Mouse (Mus musculus): Measurements from ENCODE around the gene Acot5.
A peak's percentile ranks its signal among the peaks of the same experiment; 100 is the strongest.
"Not testable (repeated sequence)": the region's sequence is repeated elsewhere in the genome, so short reads cannot be mapped to it uniquely, and the experiment has no call there.

The Acot5 gene

DNA sequence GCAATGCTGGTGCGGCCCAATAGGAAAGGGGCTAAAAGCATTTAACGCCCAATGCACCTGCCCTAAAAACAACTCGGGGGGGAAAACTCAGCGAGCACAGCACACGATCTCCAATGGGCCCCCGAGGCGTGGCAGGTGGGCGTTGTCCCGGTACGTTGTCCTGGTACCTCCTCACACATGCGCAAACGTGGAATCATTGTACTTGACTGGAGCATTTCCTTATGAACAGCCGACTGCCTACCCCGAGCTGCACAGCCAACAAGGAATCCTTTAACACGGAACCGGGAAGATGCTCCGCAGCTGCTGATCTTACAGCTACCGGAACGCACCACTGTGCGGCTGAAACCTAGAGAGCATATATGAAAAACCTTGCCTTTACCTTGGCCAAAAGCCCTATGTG is 6.8 kb upstream of the Acot5 start:
- DNase-seq (ENCODE audit: low spot score), result no peak

DNA sequence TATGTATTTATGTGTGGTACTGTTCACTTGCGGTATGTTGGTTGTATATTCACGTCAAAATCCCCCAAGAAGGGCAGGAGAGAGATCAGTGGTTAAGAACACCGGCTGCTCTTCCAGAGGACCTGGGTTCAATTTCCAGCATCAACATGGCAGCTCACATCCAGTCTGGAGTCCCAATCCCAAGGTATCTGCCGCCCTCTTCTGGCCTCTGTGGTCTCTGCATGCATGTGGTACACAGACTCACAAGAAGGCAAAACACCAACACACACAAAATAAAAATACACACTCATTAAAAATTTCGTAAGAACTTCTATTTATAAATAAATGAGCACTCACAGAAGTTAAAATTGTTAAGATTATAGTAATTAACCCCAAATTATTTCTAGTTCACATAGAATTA is 5.9 kb upstream of the Acot5 start:
- no peak for DNase-seq (ENCODE audit: low spot score)

DNA sequence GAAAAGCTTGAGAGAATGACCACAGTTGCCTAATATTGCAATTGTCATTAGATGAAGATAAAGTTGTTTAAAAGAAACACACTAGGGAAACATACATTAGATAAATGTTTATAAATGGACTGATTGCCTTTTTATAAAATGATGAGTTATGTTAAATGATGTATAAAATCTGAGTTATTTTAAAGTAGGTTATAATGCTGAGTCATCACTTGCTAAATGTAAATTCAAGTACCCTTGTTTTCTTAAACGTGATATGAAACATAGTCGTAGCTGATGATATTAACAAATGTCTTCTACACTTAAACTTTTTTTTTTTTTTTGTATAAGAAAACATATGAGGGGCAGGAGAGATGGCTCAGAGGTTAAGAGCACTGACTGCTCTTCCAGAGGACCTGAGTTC is 5.3 kb upstream of the Acot5 start:
- no peak for DNase-seq (ENCODE audit: low spot score)

DNA sequence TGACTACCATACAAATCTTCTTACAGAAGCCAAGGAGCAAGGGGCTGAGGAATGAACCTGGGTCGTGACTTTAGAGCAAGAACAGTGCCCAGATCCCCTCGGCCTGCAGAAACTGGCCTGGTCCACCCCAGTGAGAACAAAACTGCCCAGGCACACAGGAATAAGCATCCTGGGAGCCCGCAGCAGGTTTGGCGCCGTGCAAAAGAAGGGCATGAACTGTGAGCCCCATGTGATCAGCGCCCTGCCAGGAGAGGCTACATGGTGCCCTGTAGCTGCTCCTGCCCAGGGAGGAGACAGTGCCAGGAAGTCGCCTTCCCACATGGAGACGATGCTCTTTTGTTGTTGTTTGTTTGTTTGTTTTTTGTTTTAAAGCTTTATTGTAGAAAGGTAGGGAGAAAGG is 4.5 kb upstream of the Acot5 start:
- DNase-seq (ENCODE audit: low spot score), result no peak

DNA sequence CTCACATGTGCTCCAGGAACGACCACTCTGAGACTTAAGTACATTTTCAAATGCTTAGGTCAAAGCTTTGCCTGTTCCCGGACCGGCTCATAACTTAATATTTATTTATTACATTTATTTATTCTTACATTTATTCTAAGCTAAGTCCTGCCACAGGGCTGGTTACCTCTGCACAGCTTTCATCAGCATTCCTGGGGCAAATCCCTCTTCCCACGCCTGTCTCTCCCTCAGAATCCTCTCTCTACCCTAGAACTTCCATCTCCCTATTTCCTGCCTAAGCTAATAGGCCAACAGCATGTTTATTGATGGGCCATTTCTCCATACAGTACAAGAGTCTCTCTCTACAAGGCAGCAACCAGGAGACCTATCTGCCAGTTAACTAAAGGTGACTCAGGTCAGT is 1.4 kb upstream of the Acot5 start:
- no peak for DNase-seq (ENCODE audit: low spot score)

DNA sequence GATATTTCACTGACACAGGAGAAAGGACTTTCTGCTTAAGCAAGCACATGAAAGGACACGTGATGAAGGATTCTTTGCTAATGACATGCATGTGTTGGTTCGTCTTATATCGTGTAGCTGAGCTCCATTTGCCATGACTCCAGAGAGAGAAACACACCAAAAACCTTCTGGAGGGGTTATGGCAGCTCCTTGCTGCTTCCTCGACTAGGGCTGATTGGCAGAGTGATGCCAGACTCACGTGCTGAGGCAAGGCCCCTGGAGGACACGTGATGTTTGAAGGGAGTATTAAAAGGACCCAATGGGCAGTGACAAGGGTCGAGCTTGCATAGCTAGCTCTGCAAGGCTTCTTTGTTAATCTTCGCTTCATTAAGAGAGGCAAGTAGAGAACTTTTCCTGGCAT is 829 bp upstream of the Acot5 start:
- DNase-seq (ENCODE audit: low spot score), result no peak

DNA sequence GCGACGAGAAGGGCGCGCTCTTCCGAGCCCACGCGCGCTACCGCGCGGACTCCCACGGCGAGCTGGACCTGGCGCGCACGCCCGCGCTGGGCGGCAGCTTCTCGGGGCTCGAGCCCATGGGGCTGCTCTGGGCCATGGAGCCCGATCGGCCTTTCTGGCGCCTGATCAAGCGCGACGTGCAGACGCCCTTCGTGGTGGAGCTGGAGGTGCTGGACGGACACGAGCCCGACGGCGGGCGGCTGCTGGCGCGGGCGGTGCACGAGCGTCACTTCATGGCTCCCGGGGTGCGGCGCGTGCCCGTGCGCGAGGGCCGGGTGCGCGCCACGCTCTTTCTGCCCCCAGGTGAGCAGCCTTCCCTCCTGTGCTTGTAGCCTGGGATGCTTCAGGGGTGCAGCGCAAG is 457 bp downstream of the Acot5 start:
- peak; percentile 36 for DNase-seq (ENCODE audit: low spot score)

DNA sequence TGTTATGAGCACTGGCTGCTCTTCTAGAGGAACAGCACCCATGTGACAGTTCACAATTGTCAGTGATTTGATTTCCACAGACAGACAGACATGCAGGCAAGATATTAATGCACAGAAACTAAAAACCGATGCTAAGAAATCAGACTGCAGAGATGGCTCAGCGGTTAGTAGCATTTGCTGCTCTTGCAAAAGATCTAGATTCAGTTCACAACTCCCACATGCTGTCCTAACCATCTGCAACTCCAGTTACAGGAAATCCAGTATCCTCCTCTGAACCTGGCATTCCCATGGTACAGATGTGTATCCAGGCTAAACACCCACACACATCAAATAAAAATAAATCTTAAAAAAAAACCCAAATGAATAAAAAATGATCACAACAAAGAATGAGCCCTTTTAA is 2.6 kb downstream of the Acot5 start:
- no peak for DNase-seq (ENCODE audit: low spot score)

DNA sequence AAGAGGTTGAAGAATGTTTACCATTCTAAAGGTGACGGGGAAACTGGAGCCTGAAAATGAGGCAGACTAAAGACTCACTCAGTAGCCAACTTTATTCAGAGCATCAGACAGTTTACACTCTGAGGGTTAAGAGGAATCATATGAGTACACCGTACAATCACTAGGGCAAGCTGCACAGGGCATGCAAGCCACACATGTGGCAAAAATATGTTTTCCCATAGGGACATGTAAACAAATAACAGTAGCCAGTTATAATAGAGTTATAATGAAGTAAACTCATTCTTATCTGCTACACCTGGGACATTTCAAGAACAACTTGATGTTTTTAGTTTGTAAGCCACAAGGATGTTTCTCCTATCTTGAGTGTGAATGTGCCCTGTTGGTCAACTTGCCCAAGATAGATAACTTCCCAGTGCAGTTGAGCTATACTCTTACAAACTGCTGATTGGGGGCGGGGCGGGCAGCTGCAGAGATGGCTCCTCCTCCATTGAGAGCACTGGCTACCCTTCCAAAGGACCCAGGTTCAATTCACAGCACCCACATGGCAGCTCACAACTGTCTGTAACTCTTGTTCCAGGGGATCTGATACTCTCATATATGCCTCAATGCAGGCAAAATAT is 8.4 kb downstream of the Acot5 start:
- no peak for DNase-seq (ENCODE audit: low spot score)

DNA sequence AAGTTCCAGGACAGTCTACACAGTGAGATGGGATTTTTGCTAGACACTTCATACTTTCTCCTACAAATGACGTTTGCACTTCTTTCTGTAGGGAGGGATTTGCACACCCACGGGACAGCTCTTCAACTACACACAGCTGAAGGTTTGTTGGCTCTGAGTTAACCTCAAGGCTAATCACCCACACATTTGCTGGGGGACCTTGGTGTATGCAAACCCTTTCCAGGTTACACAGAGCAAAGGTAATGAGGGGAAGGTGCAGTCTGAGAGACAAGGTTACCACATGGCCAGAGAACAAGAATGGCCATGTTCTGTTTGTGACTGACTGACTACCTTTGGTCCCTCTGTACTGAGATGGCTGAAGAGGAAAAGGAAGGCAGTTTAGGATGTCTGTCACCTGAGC is 14.7 kb downstream of the Acot5 start:
- DNase-seq (ENCODE audit: low spot score), result no peak

DNA sequence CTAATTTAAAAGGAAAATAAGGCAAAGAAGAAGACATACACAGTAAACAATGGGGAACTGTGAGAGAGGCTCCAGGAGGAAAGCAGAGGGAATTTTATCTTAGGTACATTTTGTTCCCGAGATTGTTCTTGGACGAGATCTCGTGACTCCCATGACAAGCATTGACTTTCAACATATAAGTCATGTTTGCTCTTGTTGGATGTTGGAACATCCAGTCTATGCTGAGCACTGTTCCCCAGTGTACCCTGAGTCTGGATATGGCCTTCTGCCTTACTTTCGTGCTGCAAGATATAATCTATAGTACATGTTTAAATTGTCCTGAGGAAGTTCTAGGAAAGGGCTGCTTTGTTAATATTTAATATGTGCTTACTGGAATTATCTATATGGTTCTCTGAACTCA is 15.5 kb downstream of the Acot5 start:
- DNase-seq (ENCODE audit: low spot score), result no peak

DNA sequence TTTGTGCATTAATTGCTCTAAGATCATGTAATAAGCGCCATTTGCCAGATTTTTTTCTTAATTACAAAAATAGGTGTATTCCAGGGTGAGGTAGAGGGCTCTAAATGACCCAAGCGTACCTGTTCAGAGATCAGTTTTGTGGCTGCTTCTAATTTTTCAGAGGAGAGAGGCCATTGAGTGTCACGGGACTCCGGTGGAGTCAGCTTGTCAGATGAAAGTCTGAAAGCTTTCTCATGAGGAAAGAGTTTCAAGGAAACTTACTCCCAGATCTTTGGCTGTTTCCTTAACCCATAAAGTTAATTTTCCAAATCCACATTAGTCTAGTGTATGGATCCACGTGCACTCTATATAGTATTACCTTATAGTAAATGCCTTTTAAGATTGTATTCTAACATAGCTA is 25.5 kb downstream of the Acot5 start:
- not testable (repeated sequence) for DNase-seq (ENCODE audit: low spot score)

DNA sequence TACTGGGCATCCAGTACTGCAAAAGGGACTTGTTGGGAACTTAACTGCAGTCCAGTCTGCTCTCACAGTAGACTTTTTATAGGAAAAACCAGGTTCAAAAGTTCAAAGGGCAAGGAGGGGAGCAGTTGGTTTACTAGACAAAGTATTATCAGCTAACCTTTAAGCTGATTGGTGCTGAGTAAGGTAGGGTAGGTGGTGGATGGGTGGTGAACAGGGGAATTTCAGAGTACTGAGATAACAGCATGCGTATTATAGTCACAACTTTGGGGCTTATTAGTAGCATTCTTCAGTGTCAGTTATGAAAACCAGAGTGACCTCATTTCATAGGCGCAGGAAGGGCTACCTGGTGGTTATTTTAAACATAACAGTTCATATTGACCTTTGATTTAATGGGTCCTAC is 30.5 kb downstream of the Acot5 start:
- no peak for DNase-seq (ENCODE audit: low spot score)

DNA sequence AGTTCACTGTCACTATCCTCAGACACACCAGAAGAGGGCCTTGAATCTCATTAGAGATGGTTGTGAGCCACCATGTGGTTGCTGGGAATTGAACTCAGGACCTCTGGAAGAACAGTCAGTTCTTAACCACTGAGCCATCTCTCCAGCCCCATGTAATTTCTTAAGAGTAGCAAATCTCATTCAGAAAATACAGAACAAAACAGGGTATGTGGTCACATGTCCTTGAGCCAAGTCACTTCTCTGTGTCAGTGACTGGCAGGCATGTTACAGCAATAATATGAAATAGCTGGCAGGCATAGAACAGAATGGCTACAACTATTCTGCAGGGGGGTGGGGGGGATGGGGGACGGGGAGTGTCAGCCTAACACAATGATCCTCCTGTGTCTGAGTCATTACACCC is 30.9 kb downstream of the Acot5 start:
- DNase-seq (ENCODE audit: low spot score), result no peak

DNA sequence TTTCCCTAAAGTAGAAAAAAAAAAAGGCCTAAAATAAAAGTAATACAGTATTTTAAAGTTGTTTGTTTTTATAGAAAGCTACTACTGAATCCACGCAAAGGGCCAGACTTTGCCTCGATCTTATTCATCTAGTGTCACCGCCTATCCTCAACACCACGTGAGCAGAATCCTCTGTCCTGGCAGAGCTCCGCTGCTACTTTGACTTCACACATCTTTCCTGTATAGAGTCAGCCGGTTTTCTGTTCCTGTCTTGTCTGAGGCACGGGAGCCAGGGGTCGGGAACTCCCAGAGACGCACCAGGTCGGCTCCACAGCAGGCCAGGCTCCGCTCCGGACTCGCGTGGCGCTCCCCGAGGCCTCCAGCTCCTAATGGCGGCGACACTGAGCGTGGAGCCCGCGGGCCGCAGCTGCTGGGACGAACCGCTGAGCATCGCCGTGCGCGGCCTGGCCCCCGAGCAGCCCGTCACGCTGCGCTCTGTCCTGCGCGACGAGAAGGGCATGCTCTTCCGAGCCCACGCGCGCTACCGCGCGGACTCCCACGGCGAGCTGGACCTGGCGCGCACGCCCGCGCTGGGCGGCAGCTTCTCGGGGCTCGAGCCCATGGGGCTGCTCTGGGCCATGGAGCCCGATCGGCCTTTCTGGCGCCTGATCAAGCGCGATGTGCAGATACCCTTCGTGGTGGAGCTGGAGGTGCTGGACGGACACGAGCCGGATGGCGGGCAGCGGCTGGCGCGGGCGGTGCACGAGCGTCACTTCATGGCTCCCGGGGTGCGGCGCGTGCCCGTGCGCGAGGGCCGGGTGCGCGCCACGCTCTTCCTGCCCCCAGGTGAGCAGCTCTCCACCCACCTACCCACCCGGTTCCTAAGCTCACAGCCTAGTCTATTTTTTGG is 31.7 kb downstream of the Acot5 start, which contains the start of gene Acot6:
TSS of gene Acot6 (plus strand) at position 51 of the 889 bp plus-strand sequence.
- DNase-seq (ENCODE audit: low spot score), result peak; percentile 40

DNA sequence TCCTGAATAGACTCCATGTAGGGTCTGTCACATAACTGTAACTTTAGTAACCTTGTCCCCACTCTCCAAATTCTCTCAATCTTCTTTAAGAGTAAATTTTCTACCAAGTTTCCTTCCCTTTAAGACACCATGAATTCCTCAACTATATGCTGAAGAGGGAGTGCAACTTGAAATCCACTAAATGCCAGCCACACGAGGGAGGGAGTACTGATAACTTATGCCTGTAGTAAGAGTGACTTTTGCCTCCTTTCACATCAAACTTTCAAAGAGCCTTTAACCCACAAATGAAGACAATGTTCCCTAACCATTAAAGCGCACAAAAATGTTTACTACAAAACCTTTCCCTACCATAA is 32.3 kb downstream of the Acot5 start:
- no peak for DNase-seq (ENCODE audit: low spot score)

DNA sequence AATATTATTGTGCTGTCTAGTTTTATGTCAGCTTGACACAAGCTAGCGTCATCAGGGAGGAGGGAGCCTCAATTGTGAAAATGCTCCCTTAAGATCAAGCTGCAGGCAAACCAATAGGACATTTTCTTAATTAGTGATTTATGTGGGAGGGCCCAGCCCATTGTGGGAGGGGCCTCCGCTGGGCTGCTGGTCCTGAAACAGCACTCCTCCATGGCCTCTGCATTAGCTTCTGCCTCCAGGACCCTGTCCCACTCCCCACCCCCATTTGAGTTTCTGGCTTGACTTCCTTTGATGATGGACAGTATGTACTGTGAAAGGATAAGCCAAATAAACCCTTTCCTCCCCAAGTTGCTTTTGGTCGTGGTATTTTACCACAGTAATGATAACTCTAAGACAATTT is 37.9 kb downstream of the Acot5 start:
- no peak for DNase-seq (ENCODE audit: low spot score)

DNA sequence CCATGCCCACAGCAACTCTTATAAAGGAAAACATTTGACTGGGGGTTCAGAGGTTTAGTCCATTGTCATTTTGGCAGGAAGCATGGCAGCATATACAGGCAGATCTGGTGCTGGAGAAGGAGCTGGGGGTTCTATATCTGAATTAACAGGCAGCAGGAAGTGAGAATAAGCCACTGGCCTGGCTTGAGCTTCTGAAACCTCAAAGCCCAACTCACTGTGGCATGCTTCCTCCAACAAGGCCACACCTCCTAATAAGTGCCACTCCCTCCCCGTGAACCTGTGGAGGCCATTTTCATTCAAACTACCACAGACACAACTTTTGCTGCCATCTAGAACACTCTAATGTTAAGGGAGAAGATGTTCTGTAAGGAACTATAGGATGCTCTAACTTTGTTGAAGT is 38.6 kb downstream of the Acot5 start:
- DNase-seq (ENCODE audit: low spot score), result no peak

DNA sequence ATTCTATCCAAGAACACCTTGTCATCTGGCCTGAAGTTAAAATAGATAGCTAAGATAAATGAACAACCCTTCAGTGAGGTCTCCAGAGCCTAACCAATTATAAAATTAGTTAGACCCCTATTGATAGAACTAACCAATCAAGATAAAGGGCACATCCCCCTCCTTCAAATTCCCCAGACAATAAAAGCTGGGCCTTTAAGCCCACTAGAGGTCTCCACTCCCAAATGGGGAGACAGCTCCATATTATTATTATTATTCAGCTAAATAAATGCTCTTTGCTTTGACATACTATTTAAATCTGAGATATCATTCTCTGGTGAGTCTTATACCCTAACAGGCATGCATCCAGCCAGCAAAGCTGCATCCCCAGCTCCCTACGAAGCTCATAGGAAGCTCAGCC is 40.8 kb downstream of the Acot5 start:
- DNase-seq (ENCODE audit: low spot score), result no peak

DNA sequence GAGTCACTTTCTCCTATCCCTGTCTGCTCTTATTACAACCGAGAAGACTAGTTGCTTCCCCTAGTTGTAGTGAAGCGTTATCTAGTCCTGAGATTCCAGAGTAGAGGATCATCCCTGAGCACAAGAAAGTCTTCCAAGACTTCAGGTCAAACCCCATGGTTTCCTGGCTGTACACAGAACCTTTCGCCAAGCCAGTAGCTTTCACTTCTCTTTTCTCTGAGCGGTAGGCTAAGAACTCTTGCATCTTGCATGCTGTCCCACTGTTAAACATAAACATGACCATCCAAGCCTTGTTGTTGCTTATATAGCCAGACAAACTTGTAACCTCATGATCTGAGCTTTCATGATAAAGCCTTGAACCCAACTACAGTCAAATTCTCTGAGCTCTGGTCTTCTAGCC is 41.7 kb downstream of the Acot5 start:
- no peak for DNase-seq (ENCODE audit: low spot score)

DNA sequence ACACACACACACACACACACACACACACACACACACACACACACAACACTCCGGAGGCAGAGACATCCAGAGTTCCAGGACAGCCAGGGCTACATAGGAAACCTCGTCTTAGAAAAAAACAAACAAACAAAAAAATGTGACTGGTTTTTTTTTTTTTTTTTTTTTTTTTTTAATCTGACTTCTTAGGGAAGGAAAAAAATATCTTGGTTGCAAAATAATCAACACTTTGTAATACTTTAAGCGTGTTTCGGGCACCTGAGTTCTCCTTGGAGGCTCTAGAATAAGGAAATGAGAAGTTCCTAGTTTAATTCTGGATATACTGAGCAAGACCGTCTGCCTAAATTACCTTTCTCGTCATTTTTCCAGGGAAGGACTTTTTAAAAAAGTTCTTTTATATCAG is 44.6 kb downstream of the Acot5 start:
- DNase-seq (ENCODE audit: low spot score), result no peak

DNA sequence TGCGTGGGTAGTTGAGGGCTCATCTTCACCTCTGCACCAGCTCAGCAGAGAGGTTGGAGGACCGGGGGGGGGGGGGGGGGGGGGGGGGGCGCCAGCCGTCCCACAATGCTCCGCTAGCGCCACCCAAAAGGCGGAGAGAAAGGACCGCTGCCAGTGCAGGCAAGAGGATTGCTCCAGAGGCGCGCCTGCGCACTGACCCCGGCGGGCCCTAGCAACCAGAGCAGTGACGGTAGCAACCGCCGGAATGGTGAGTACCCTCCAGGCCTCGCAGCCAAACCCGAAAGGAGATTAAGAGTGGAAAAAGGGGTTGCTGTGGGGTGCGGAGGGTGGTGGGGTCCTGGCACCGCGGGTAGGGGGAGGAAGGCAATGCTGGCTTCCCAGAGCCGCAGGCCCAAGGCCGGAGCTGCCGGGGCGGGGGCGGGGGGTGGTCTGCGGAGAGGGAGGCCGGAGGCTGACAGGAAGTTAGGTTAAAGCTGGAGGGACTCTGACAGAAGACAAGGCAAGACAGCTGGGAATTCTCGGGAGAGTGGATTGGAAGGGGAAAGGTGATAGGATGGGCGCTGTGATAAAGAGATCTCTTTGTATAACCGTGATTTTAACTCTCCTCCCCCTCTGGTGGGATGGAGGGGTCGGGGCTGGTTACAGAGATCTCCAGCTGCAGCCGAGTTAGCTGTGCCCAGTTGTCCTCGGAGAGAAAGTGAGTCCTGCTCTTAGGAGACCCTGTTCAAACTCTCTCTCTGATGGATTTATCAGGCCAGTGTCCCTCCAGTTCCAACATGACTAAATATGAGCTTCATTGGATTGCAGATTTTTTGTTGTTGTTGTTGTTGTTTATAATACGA is 45.2 kb downstream of the Acot5 start, which contains the start of gene Dnal1:
TSS of gene Dnal1 (plus strand) at position 214 of the 842 bp plus-strand sequence.
- peak; percentile 92 for DNase-seq (ENCODE audit: low spot score)

DNA sequence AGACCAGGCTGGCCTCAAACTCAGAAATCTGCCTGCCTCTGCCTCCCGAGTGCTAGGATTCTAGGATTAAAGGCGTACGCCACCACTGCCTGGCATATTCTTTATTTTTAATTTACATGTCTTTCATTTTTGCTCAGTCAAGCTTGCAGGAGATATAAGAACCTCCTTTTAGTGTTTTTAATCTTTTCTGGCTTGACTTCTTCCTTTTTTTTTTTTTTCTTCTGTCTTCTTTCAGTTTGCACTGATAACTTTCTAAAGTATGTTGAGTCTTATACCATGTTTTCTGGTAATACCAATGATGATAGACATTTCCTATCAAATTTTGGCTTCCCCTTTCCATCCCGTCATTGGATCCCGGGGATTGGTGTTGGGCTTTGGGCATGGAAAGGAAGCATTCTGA is 50.5 kb downstream of the Acot5 start:
- no peak for DNase-seq (ENCODE audit: low spot score)
